Mouse (Mus musculus) Muller cell, postnatal 12 days (primary cell): Measurements from ENCODE around the gene Acyp2.

Source experiments
- DNase-seq: peaks from one replicate; pipeline ENCODE4 v3.0.0-alpha.2; 2015; ENCODE audit errors: inconsistent ontology term

The Acyp2 gene

GRCm38 (mm10) chr11:30580008-30580407 is 69.4 kb downstream of the Acyp2 start:
- no peak for DNase-seq

GRCm38 (mm10) chr11:30578931-30579330 is 70.5 kb downstream of the Acyp2 start:
- no peak for DNase-seq

GRCm38 (mm10) chr11:30572790-30573395 is 76.5 kb downstream of the Acyp2 start:
- no peak for DNase-seq

GRCm38 (mm10) chr11:30570568-30570967 is 78.8 kb downstream of the Acyp2 start:
- no peak for DNase-seq

- DNase-seq = no peak
Measured at GRCm38 (mm10) chr11:30560215-30560614, 89.2 kb downstream of the Acyp2 start.

GRCm38 (mm10) chr11:30553408-30553807 is 96.0 kb downstream of the Acyp2 start:
- DNase-seq = no peak

- no peak for DNase-seq
Measured at GRCm38 (mm10) chr11:30517133-30517532, 132.3 kb downstream of the Acyp2 start.

- DNase-seq = no peak
Measured at GRCm38 (mm10) chr11:30508178-30508577, 141.2 kb downstream of the Acyp2 start.

GRCm38 (mm10) chr11:30498738-30499355 is 150.5 kb downstream of the Acyp2 start:
- DNase-seq = no peak

GRCm38 (mm10) chr11:30497151-30497550 is 152.2 kb downstream of the Acyp2 start:
- no peak for DNase-seq

- no peak for DNase-seq
Measured at GRCm38 (mm10) chr11:30491515-30492260, 157.7 kb downstream of the Acyp2 start.

- DNase-seq = no peak
Measured at GRCm38 (mm10) chr11:30488183-30488582, 161.2 kb downstream of the Acyp2 start.

- no peak for DNase-seq
Measured at GRCm38 (mm10) chr11:30483286-30483685, 166.1 kb downstream of the Acyp2 start.

GRCm38 (mm10) chr11:30471751-30472593 is 177.4 kb downstream of the Acyp2 start, which contains the start of gene 4930505A04Rik:
Gene 4930505A04Rik (minus strand): TSS chr11:30471827.
- DNase-seq = peak; percentile 92

GRCm38 (mm10) chr11:30471187-30471586 is 178.2 kb downstream of the Acyp2 start:
- DNase-seq = no peak
